Mouse (Mus musculus): Measurements from ENCODE around the gene Ptafr. TPM values are rescaled to one million over a fixed set of nuclear protein-coding genes. Genes with fewer than 3 reads are reported as not detected.

The Ptafr gene
- 2.2 TPM for polyA plus RNA-seq (2014; fragmentation: Illumina TruSeq; extraction: RNeasy Lipid Tissue Mini Kit (QIAGEN cat#74804); ENCODE audit: insufficient read depth, low read depth, low replicate concordance)

DNA sequence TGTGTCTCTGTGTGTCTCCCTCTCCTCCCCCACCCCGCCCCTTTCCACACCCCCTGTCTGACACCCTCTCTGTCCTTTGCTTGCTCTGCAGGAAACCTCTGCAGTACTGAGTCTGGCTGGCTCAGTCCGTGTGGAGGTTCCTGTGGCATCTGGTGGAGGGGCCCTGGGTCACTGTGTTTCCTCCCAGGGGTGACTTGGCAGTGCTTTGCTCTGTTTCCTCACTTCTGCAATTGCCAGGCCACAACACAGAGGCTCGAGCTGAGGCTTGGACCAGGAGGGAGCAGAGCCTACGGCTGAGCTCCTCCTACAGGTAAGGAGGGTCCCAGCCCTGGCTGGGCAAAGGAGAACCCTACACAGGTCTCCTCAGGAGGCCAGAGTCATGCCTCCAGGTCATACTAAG, at the start of gene Ptafr:
TSS of gene Ptafr (plus strand) at position 103 of the 400 bp plus-strand sequence.

DNA sequence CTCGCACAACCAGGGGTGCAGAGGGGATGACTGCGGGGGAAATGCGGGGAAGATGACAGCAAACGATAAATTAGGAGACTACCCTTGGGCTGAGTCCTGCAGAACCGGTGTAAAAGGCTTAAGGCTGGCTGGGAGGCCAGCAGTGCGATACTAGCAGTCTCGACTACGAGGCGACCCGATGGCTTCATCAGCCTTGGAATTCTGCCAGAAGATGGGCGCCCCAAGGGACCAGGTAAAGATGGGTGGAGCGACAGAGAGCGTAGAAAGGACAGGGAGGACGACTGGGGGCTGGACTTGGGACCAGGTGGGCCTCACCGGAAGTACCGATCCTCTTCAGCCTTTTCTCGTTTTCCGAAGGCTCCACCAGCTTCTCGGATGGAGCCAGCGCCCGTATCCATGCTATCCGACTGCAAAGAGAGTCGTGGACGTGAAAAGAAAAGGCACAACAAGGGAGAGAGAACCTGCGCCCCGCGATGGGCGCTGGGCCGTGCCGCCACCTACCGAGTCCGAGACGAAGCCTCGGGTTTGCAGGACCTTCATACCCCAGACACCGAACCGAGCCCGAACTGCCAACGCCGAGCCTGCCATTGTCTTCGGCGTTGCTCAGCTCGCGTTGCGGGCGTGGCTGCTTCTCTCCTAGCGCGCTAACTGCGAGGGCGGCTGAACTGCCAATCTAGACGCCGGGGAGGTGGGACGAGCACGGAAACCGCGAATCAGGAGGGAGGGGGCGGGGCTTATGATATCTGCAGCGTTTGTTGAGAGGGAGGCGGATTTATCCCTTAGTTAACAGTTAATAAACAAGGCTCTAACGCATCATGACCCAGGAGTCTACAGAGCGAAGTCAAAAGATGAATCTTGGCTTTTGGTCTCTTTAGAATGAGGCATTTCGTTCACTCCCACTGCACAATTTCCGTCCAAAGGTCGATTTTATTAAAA, 30.6 kb upstream of the Ptafr start, which contains the start of gene Atpif1:
TSS of gene Atpif1 (minus strand) at position 679 of the 936 bp plus-strand sequence.

DNA sequence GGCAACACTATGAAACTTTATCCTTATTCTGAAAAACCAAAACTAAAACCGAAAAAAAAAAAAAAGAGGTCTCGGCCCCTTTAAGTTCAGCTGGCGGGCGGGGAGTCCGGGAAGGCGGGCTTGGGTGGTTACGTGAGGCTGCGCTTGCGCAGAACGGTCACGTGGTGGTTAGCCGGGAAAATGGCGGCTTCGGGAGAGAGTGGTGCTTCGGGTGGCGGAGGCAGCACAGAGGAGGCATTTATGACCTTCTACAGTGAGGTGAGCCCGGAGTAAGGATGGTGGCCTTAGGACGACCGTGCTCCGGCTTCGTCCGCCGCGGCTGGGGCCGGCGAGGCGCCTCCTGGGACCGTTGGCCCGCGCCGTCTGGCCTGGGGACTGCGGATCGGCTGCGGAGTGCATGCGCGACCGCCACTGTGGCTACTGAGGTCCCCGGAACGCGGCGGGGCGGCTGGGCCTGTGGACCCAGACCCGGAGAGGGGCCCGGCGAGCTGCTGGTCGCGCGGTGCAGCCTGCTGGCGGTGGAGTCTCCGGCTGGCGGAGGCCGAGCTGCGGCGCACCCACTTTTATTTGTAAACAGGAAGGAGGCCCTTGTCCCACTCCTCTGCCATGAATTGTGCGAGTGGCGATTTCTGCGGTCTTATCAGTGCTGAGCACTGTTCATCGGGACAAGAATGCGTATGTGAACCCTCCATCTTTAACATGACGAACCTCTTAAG, 28.3 kb upstream of the Ptafr start, which contains the start of gene Dnajc8:
TSS of gene Dnajc8 (plus strand) at position 145 of the 716 bp plus-strand sequence.

Other genes starting within 250 kb of the Ptafr start
- gene Trnau1ap, start 234.5 kb upstream of the Ptafr start, polyA plus RNA-seq (2014; fragmentation: Illumina TruSeq; extraction: RNeasy Lipid Tissue Mini Kit (QIAGEN cat#74804); ENCODE audit: insufficient read depth, low read depth, low replicate concordance) = 51.0 TPM
- gene Rcc1, start 210.5 kb upstream of the Ptafr start, polyA plus RNA-seq (2014; fragmentation: Illumina TruSeq; extraction: RNeasy Lipid Tissue Mini Kit (QIAGEN cat#74804); ENCODE audit: insufficient read depth, low read depth, low replicate concordance) = 6.3 TPM
- gene Phactr4, start 141.6 kb upstream of the Ptafr start, polyA plus RNA-seq (2014; fragmentation: Illumina TruSeq; extraction: RNeasy Lipid Tissue Mini Kit (QIAGEN cat#74804); ENCODE audit: insufficient read depth, low read depth, low replicate concordance) = 10.9 TPM
- 3.2 TPM for gene Med18, start 100.1 kb upstream of the Ptafr start, polyA plus RNA-seq (2014; fragmentation: Illumina TruSeq; extraction: RNeasy Lipid Tissue Mini Kit (QIAGEN cat#74804); ENCODE audit: insufficient read depth, low read depth, low replicate concordance)
- 6.6 TPM for gene Sesn2, start 53.6 kb upstream of the Ptafr start, polyA plus RNA-seq (2014; fragmentation: Illumina TruSeq; extraction: RNeasy Lipid Tissue Mini Kit (QIAGEN cat#74804); ENCODE audit: insufficient read depth, low read depth, low replicate concordance)
- gene Atpif1, start 30.4 kb upstream of the Ptafr start, polyA plus RNA-seq (2014; fragmentation: Illumina TruSeq; extraction: RNeasy Lipid Tissue Mini Kit (QIAGEN cat#74804); ENCODE audit: insufficient read depth, low read depth, low replicate concordance) = 312 TPM
- 136 TPM for gene Dnajc8, start 28.5 kb upstream of the Ptafr start, polyA plus RNA-seq (2014; fragmentation: Illumina TruSeq; extraction: RNeasy Lipid Tissue Mini Kit (QIAGEN cat#74804); ENCODE audit: insufficient read depth, low read depth, low replicate concordance)
- gene Eya3, start 74.9 kb downstream of the Ptafr start, polyA plus RNA-seq (2014; fragmentation: Illumina TruSeq; extraction: RNeasy Lipid Tissue Mini Kit (QIAGEN cat#74804); ENCODE audit: insufficient read depth, low read depth, low replicate concordance) = 8.0 TPM
- 3.1 TPM for gene Xkr8, start 168.5 kb downstream of the Ptafr start, polyA plus RNA-seq (2014; fragmentation: Illumina TruSeq; extraction: RNeasy Lipid Tissue Mini Kit (QIAGEN cat#74804); ENCODE audit: insufficient read depth, low read depth, low replicate concordance)
- gene Smpdl3b, start 193.2 kb downstream of the Ptafr start, polyA plus RNA-seq (2014; fragmentation: Illumina TruSeq; extraction: RNeasy Lipid Tissue Mini Kit (QIAGEN cat#74804); ENCODE audit: insufficient read depth, low read depth, low replicate concordance) = 2.6 TPM
- gene Rpa2, start 204.3 kb downstream of the Ptafr start, polyA plus RNA-seq (2014; fragmentation: Illumina TruSeq; extraction: RNeasy Lipid Tissue Mini Kit (QIAGEN cat#74804); ENCODE audit: insufficient read depth, low read depth, low replicate concordance) = 12.4 TPM
- 7.6 TPM for gene Themis2, start 232.3 kb downstream of the Ptafr start, polyA plus RNA-seq (2014; fragmentation: Illumina TruSeq; extraction: RNeasy Lipid Tissue Mini Kit (QIAGEN cat#74804); ENCODE audit: insufficient read depth, low read depth, low replicate concordance)